Mouse (Mus musculus): ENCODE data around the gene Tmem218. TPM values are rescaled to one million over a fixed set of nuclear protein-coding genes. Genes with fewer than 3 reads are reported as not detected.

The Tmem218 gene
- polyA plus RNA-seq, 1 experiment, result 6.2 TPM

DNA sequence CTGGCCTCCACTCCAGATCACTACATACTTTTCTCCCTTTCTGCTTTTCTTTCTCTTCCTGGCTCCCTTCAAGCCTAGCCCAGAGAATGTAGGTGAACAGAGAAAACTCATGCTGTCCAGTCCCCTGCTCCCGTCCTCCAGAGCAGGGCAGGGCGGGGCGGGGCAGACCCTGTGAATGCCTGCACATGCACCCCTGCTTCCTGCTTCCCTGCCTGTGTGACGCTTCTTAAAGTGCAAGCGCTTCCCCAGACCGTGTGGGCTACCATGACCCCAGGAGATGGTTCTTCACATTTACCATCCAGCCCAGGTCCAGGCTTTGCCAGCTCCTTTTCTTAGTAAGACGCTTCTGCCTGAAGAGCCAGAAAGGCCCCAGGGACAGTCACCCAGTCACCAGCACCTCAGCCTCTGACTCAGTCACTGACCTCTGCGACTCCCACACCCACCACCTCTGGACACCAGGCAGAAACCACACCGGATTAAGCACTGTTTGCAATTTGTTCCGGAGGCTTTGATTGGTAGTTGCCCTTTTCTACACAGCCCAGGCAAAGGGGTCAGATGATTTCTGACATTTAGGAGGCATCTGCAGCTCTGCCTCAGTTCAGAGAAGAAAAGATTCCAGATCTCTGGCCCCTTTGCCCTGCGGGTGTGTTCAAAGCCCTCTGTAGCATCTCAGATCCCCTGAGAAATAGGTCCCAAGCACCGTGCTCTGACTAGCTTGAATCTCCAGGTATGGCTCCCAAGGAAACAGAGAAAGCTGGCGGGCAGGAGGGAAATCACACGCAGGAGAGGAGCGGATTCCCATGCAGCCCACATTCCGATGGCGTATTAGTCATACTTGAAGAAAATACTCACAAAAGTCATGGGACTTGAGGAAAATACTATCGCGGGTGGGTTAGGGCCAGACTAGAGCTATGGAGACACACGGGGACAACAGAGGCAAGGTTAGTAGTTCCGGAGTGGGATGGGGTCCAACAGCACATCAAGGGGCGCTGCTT lies 24.5 kb downstream of the Tmem218 start:
- Histone ChIP-seq H3K27me3 (ENCODE audit: control insufficient read depth, insufficient read depth, low read length) (no peaks in the 10 kb centered on the region), H3K4me1 (ENCODE audit: control insufficient read depth, insufficient read depth, low read length) (no peaks in the 10 kb centered on the region), H3K27ac (ENCODE audit: control insufficient read depth, insufficient read depth, low read depth, low read length) (no peak overlapping the region), H3K36me3 (ENCODE audit: control insufficient read depth, insufficient read depth, low read length) (no peaks in the 10 kb centered on the region), H3K4me3 (ENCODE audit: control insufficient read depth, low read depth, low read length) (no peak overlapping the region)
- TF ChIP-seq POLR2A (IDR thresholded peaks at IDR 0.05; ENCODE audit: control insufficient read depth, low read depth, low read length) (no peak), CTCF (IDR thresholded peaks at IDR 0.05; ENCODE audit: control insufficient read depth, insufficient read depth, insufficient replicate concordance, low read depth, low read length) (no peak)

DNA sequence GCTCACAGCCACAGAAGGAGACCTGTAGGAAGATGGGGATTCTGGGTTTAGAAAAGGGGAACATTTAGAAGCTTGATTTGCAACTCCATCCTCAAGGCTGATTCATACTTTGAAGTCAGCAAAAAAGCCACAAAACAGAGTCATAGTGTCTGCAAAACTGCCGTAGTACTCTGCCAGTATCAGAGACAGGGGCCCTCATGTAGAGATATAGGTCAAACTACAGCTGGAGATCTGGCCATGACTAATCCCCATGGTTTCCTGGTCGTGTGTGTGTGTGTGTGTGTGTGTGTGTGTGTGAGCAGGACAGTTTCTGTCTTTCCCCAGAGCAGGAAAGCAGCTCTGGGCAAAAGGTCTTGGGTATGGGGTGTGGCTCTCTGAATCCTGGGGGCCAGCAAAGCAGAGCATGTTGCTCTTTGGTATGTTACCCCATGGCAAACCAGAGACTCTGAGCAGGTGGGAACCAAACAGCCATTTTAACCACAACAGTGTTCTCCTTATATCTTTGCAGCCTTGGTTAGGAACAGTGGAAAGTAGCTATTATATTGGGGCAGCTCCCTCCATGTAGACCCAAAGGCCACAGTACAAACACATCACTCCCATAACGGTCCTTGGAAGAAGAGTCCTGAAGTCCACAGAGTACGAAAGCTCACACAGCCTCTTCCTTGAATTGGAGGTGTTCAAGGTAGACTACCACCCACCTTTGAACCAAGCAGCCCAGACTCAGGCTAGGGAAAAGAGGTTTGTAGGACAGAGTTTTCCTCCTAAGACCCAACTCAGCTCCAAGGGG lies 28.1 kb downstream of the Tmem218 start:
- Histone ChIP-seq H3K4me3 (ENCODE audit: control insufficient read depth, low read depth, low read length) (no peak overlapping the region), H3K27me3 (ENCODE audit: control insufficient read depth, insufficient read depth, low read length) (no peaks in the 10 kb centered on the region), H3K36me3 (ENCODE audit: control insufficient read depth, insufficient read depth, low read length) (no peaks in the 10 kb centered on the region), H3K27ac (ENCODE audit: control insufficient read depth, insufficient read depth, low read depth, low read length) (no peak overlapping the region), H3K4me1 (ENCODE audit: control insufficient read depth, insufficient read depth, low read length) (no peaks in the 10 kb centered on the region)
- TF ChIP-seq CTCF (IDR thresholded peaks at IDR 0.05; ENCODE audit: control insufficient read depth, insufficient read depth, insufficient replicate concordance, low read depth, low read length), result no peak
- no peak for TF ChIP-seq POLR2A (IDR thresholded peaks at IDR 0.05; ENCODE audit: control insufficient read depth, low read depth, low read length)

DNA sequence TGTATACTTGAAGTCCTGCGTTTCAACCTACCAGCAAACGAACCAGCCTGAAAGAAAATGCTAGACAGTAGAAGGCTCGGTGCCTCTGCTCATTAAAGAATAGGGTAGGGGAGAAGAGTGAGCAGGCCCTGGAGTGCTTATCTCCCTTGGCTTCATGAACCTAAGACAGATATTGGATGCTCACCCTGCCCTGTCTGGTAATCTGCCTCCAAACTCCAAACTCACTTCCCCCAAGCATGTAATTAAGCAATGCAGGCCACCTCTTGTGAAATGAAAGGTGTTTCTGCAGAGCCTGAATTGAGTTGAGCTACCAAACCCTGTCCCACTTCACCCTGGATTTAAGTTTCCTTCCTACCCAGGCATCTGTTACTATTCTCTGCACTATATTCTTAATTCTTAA lies 34.7 kb downstream of the Tmem218 start:
- Histone ChIP-seq H3K4me1 (ENCODE audit: control insufficient read depth, insufficient read depth, low read length) (no peaks in the 10 kb centered on the region), H3K36me3 (ENCODE audit: control insufficient read depth, insufficient read depth, low read length) (no peaks in the 10 kb centered on the region), H3K4me3 (ENCODE audit: control insufficient read depth, low read depth, low read length) (no peak overlapping the region), H3K27me3 (ENCODE audit: control insufficient read depth, insufficient read depth, low read length) (no peaks in the 10 kb centered on the region), H3K27ac (ENCODE audit: control insufficient read depth, insufficient read depth, low read depth, low read length) (no peak overlapping the region)
- TF ChIP-seq POLR2A (IDR thresholded peaks at IDR 0.05; ENCODE audit: control insufficient read depth, low read depth, low read length), result no peak
- no peak for TF ChIP-seq CTCF (IDR thresholded peaks at IDR 0.05; ENCODE audit: control insufficient read depth, insufficient read depth, insufficient replicate concordance, low read depth, low read length)

DNA sequence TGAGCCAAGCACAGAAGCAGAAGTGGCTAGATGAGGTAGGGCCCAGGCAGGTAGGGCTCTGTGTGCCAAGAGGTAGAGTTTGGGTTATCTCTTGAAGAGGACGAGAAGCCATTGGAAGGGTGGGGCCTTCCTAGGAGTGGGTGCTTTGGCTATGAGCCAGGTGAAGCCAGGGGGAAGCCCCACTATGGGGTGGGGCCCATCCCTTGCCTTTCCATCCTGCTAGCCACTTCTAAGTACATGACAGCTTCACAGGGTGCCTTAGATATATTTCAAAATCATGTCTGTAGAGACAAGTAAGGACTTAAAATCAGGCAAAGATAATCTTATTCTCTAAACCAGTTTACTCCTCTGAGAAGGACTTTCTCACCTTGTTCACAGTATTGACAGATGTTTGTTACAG lies 36.6 kb downstream of the Tmem218 start:
- no peak overlapping the region for H3K4me3 ChIP-seq (ENCODE audit: control insufficient read depth, low read depth, low read length)
- no peaks in the 10 kb centered on the region for H3K27me3 ChIP-seq (ENCODE audit: control insufficient read depth, insufficient read depth, low read length)
- H3K4me1 ChIP-seq (ENCODE audit: control insufficient read depth, insufficient read depth, low read length), result no peaks in the 10 kb centered on the region
- H3K27ac ChIP-seq (ENCODE audit: control insufficient read depth, insufficient read depth, low read depth, low read length), result no peak overlapping the region
- H3K36me3 ChIP-seq (ENCODE audit: control insufficient read depth, insufficient read depth, low read length), result no peaks in the 10 kb centered on the region
- TF ChIP-seq CTCF (IDR thresholded peaks at IDR 0.05; ENCODE audit: control insufficient read depth, insufficient read depth, insufficient replicate concordance, low read depth, low read length) (no peak), POLR2A (IDR thresholded peaks at IDR 0.05; ENCODE audit: control insufficient read depth, low read depth, low read length) (no peak)

DNA sequence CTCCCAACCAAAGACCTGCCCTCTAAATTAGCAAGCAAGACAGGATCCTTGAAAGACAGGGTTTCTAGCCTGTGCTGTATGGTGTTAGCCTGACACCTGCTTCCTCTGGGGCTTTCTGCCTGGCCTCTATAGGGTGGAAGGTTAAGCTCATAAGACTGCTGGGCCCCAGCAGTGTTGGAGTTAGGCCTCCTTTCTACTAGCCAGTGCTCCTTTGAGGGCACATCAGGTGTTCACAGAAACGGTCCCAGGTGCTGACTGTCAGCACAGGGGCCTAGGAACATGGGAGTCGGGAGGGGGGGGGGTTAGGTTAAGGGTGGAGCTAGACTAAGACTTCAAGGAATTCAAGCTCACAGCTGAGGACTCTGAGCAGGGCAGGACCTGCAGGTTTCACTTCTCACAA lies 37.4 kb downstream of the Tmem218 start:
- H3K4me1 ChIP-seq (ENCODE audit: control insufficient read depth, insufficient read depth, low read length), result no peaks in the 10 kb centered on the region
- TF ChIP-seq POLR2A (IDR thresholded peaks at IDR 0.05; ENCODE audit: control insufficient read depth, low read depth, low read length), result no peak
- no peak for TF ChIP-seq CTCF (IDR thresholded peaks at IDR 0.05; ENCODE audit: control insufficient read depth, insufficient read depth, insufficient replicate concordance, low read depth, low read length)
- H3K27ac ChIP-seq (ENCODE audit: control insufficient read depth, insufficient read depth, low read depth, low read length), result no peak overlapping the region

DNA sequence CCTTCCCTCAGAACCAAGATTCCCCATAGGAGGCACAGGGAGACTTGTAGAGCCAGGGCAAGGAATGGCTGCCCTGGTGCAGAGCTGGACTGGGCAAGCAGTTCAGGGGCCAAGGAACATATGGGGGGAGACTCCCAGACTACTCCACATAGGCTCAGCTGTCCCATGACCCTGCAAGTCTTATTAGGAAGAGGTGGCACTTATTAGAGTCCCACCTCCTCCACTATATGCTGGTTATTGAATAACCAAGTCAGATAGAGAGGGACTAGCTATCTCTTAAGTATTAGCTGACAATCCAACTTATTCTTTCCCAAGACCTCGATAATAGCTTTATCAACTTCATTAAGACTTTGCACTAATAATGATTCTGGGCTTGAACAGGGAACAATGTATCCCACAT lies 37.8 kb downstream of the Tmem218 start:
- Histone ChIP-seq H3K36me3 (ENCODE audit: control insufficient read depth, insufficient read depth, low read length) (no peaks in the 10 kb centered on the region), H3K27me3 (ENCODE audit: control insufficient read depth, insufficient read depth, low read length) (no peaks in the 10 kb centered on the region), H3K4me1 (ENCODE audit: control insufficient read depth, insufficient read depth, low read length) (no peaks in the 10 kb centered on the region), H3K27ac (ENCODE audit: control insufficient read depth, insufficient read depth, low read depth, low read length) (no peak overlapping the region), H3K4me3 (ENCODE audit: control insufficient read depth, low read depth, low read length) (no peak overlapping the region)
- TF ChIP-seq CTCF (IDR thresholded peaks at IDR 0.05; ENCODE audit: control insufficient read depth, insufficient read depth, insufficient replicate concordance, low read depth, low read length), result no peak

More for the DNA sequence above, 37.4 kb downstream of the Tmem218 start:
- Histone ChIP-seq H3K27me3 (ENCODE audit: control insufficient read depth, insufficient read depth, low read length) (no peaks in the 10 kb centered on the region), H3K36me3 (ENCODE audit: control insufficient read depth, insufficient read depth, low read length) (no peaks in the 10 kb centered on the region), H3K4me3 (ENCODE audit: control insufficient read depth, low read depth, low read length) (no peak overlapping the region)

DNA sequence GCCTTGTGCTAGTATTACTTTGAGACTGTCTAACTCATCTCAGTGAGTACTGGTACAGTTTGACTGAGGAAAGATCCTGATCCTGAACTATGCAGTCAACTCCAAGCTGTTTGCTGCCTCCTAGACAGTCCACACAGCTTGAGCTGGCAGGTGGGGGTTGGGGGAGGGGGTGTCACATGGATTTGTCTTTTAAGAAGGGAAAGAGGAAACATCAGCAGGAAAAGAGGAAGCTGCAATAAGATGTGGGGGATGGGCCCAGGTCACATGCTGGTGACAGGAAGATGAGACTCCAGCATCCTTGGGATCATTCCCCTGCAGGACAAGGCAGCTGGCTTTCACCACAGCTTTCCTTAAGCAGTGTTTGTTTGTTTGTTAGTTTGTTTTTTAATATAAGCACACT lies 39.4 kb downstream of the Tmem218 start:
- Histone ChIP-seq H3K27me3 (ENCODE audit: control insufficient read depth, insufficient read depth, low read length) (no peaks in the 10 kb centered on the region), H3K36me3 (ENCODE audit: control insufficient read depth, insufficient read depth, low read length) (no peaks in the 10 kb centered on the region), H3K4me1 (ENCODE audit: control insufficient read depth, insufficient read depth, low read length) (no peaks in the 10 kb centered on the region), H3K27ac (ENCODE audit: control insufficient read depth, insufficient read depth, low read depth, low read length) (no peak overlapping the region), H3K4me3 (ENCODE audit: control insufficient read depth, low read depth, low read length) (no peak overlapping the region)
- TF ChIP-seq CTCF (IDR thresholded peaks at IDR 0.05; ENCODE audit: control insufficient read depth, insufficient read depth, insufficient replicate concordance, low read depth, low read length), result no peak
- no peak for TF ChIP-seq POLR2A (IDR thresholded peaks at IDR 0.05; ENCODE audit: control insufficient read depth, low read depth, low read length)
